8 mouse cellular contexts compared by ENCODE assay signal in genomic region chr6:3345924-3346597, GRCm38 (mm10). TPM values are rescaled to one million over a fixed set of nuclear protein-coding genes. Genes with fewer than 3 reads are reported as not detected.
DNase-seq lines count a peak whose midpoint lies in the region; ATAC-seq and TF ChIP-seq lines count a peak whose summit lies in the region.
"Not testable (repeated sequence)": the region's sequence is repeated elsewhere in the genome, so short reads cannot be mapped to it uniquely, and the experiment has no call there.

No protein-coding gene starts in this region.

- H3K27ac ChIP-seq in hindbrain, embryonic 11.5 days (ENCODE audit: low read depth, low read length); liver, embryonic 14.5 days; midbrain, postnatal 0 days (ENCODE audit: low read depth, low read length); stomach, embryonic 14.5 days (ENCODE audit: low read length): not testable (repeated sequence)

- not testable (repeated sequence) for H3K9me3 ChIP-seq in hindbrain, embryonic 11.5 days (ENCODE audit: control insufficient read depth, low read length); liver, embryonic 14.5 days (ENCODE audit: control insufficient read depth, low read length); midbrain, postnatal 0 days (ENCODE audit: low read length); stomach, embryonic 14.5 days (ENCODE audit: control insufficient read depth, low read depth, low read length)

- TF ChIP-seq EP300 in liver, embryonic 14.5 days (IDR thresholded peaks at IDR 0.05; ENCODE audit: low read depth) = not testable (repeated sequence)

- not testable (repeated sequence) for H3K27me3 ChIP-seq in hindbrain, embryonic 11.5 days (ENCODE audit: control insufficient read depth, insufficient read depth, low read length); liver, embryonic 14.5 days (ENCODE audit: control insufficient read depth, insufficient read depth, low read length); midbrain, postnatal 0 days (ENCODE audit: insufficient read depth, low read length); stomach, embryonic 14.5 days (ENCODE audit: control insufficient read depth, insufficient read depth, low read length)

- ATAC-seq in hindbrain, embryonic 11.5 days (ENCODE audit: low FRiP score); liver, embryonic 14.5 days (ENCODE audit: insufficient read depth): not testable (repeated sequence)
- 0 out of 2 replicates have a peak, but pooled peaks have one; percentile 27 for ATAC-seq in midbrain, postnatal 0 days (ENCODE audit: low FRiP score)
- 0 out of 2 replicates have a peak, but pooled peaks have one; percentile 59 for ATAC-seq in stomach, embryonic 14.5 days (ENCODE audit: insufficient number of reproducible peaks, insufficient read depth, low FRiP score, low read depth)

- WGBS in hindbrain, embryonic 11.5 days = 21% methylated on average over 1 of the region's 1 CpGs
- WGBS in liver, embryonic 14.5 days (ENCODE audit: insufficient replicate concordance) = 0% methylated on average over 1 of the region's 1 CpGs
- 9% methylated on average over 1 of the region's 1 CpGs for WGBS in midbrain, postnatal 0 days
- 0% methylated on average over 1 of the region's 1 CpGs for WGBS in stomach, embryonic 14.5 days

- DNase-seq in 3T3-L1 (ENCODE audit: low read depth, low spot score) = peak; percentile 19
- DNase-seq in cerebellum, postnatal 10 days = peak; percentile 14 to 38
- DNase-seq in frontal cortex, postnatal 36 days (ENCODE audit: low spot score in 2 of 2) = peak; percentile 15 to 25
- DNase-seq in hindbrain, embryonic 11.5 days (ENCODE audit: low spot score) = peak; percentile 61
- peak; percentile 52 to 75 for DNase-seq in kidney, postnatal 25 days
- peak in 2 of 3 experiments; percentile 1 to 9 for DNase-seq in liver, embryonic 14.5 days (ENCODE audit: low read depth in 3 of 3, low spot score in 3 of 3)
- peak; percentile 70 for DNase-seq in midbrain, postnatal 0 days (ENCODE audit: low spot score)

- H3K9ac ChIP-seq in hindbrain, embryonic 11.5 days (ENCODE audit: low read depth, low read length); liver, embryonic 14.5 days (replicated peaks); midbrain, postnatal 0 days (replicated peaks; ENCODE audit: low read length, poor library complexity, severe bottlenecking); stomach, embryonic 14.5 days (replicated peaks; ENCODE audit: low read depth, low read length): not testable (repeated sequence)

- peak; percentile 27; the same call in 1 of the 2 replicates for TF ChIP-seq CTCF in liver, embryonic 14.5 days (IDR thresholded peaks at IDR 0.05; ENCODE audit: low read depth)
- peak; percentile 68 for TF ChIP-seq CTCF in midbrain, postnatal 0 days (IDR thresholded peaks at IDR 0.05)

- not testable (repeated sequence) for H3K4me1 ChIP-seq in hindbrain, embryonic 11.5 days (replicated peaks; ENCODE audit: control insufficient read depth, insufficient read depth, low read length); liver, embryonic 14.5 days (replicated peaks; ENCODE audit: control insufficient read depth in 2 of 2, insufficient read depth in 2 of 2, low read length in 1 of 2); midbrain, postnatal 0 days (ENCODE audit: insufficient read depth, low read length); stomach, embryonic 14.5 days (ENCODE audit: control insufficient read depth, insufficient read depth, low read length)

- H3K4me3 ChIP-seq in hindbrain, embryonic 11.5 days (ENCODE audit: low read depth, low read length); liver, embryonic 14.5 days (ENCODE audit: insufficient read depth in 1 of 2, low read depth in 2 of 2, low read length in 2 of 2); midbrain, postnatal 0 days (ENCODE audit: low read depth, low read length); stomach, embryonic 14.5 days (ENCODE audit: low read depth, low read length): not testable (repeated sequence)

- not testable (repeated sequence) for H3K36me3 ChIP-seq in hindbrain, embryonic 11.5 days (ENCODE audit: control insufficient read depth, insufficient read depth, low read length); liver, embryonic 14.5 days (replicated peaks; ENCODE audit: control insufficient read depth, insufficient read depth, low read depth); midbrain, postnatal 0 days (ENCODE audit: insufficient read depth, low read length); stomach, embryonic 14.5 days (ENCODE audit: control insufficient read depth, insufficient read depth, low read length)

- not testable (repeated sequence) for H3K4me2 ChIP-seq in hindbrain, embryonic 11.5 days (replicated peaks; ENCODE audit: low read depth, low read length); liver, embryonic 14.5 days (ENCODE audit: low read depth); midbrain, postnatal 0 days (ENCODE audit: low read depth, low read length, poor library complexity, severe bottlenecking)
- H3K4me2 ChIP-seq in stomach, embryonic 14.5 days (replicated peaks; ENCODE audit: low read depth, low read length) = 0 out of 2 replicates have a peak overlapping the region, but pooled peaks have one; percentile 16

RNA-seq across cellular contexts. Expression of gene Samd9l, which starts 53.3 kb away (rescaled TPM):
- polyA plus RNA-seq in hindbrain, embryonic 11.5 days (2014; fragmentation: Nextera tagmentation; extraction: Ambion mirVana) = 0.83 and 1.0 TPM in 2 replicates
- polyA plus RNA-seq in liver, embryonic 14.5 days (2012; rRNA removed) = 0.81 and 1.5 TPM in 2 replicates
- 2.7 and 3.7 TPM in 2 replicates for polyA plus RNA-seq in liver, embryonic 14.5 days (2014; fragmentation: Nextera tagmentation; extraction: Ambion mirVana)
- 2.7 and 3.5 TPM in 2 replicates for total RNA-seq in midbrain, postnatal 0 days (2014; rRNA removed)
- 0.89 and 1.1 TPM in 2 replicates for polyA plus RNA-seq in midbrain, postnatal 0 days (2015; fragmentation: Nextera tagmentation; extraction: Ambion mirVana)
- polyA plus RNA-seq in stomach, embryonic 14.5 days (2014; fragmentation: Nextera tagmentation; extraction: Ambion mirVana) = 14.5 and 14.6 TPM in 2 replicates

Comparison
In these comparisons a context has a peak if more than half of its experiments do, and no peak if none do; other contexts are left out.
1. DNase-seq: peak in every context shown above with its lines; median percentile 70 in midbrain, postnatal 0 days; 64 in kidney, postnatal 25 days; 61 in hindbrain, embryonic 11.5 days; 26 in cerebellum, postnatal 10 days; 20 in frontal cortex, postnatal 36 days; 19 in 3T3-L1; 5 in liver, embryonic 14.5 days.